Mouse (Mus musculus) forelimb bud, embryonic 11.5 days (tissue): ENCODE results near the gene Tspan9.
A peak's percentile ranks its signal among the peaks of the same experiment; 100 is the strongest.

Experiments used
- DNase-seq: peaks from one replicate; pipeline ENCODE4 v3.0.0-alpha.2; 2012; ENCODE audit warnings: low read depth, low spot score

Tspan9 gene

DNA sequence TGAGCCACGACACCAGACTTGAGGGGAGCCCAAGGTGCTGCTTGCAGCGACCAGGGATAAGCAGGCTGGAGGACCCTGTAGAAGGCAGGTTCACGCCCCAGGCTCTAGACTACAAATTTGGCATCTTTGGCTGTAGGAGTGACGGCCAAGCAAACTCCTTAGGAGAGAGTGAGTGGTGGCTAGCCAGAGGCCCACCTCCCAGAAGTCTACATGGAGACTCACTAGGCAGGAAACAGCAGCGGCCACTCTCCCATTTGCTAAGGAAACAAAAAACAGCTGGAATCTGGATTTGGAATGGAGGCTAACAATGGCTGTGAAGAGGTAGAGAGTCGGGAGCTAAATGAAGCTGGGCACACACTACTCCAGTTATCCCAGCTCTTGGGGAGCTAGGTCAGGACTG, 104.8 kb downstream of the Tspan9 start:
- DNase-seq = no peak

DNA sequence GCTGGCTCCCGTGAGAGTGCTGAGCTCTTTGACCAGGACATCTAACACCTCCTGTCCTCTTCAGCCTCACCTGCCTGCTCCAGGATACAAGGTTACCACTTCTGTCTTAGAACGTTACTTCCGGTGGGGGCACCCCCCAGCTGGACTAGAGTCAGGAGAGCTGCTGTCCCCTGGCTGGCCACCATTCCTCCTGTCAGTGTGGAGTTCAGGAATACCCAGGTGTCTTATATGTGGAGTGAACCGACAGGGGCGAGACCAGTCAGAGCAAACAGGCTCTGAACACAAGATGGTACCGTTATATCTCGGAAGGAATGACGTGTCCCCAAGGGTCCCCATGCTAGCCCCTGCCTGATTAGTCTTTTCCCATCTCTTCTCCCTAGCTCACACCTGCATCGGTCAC, 106.8 kb downstream of the Tspan9 start:
- DNase-seq = no peak

DNA sequence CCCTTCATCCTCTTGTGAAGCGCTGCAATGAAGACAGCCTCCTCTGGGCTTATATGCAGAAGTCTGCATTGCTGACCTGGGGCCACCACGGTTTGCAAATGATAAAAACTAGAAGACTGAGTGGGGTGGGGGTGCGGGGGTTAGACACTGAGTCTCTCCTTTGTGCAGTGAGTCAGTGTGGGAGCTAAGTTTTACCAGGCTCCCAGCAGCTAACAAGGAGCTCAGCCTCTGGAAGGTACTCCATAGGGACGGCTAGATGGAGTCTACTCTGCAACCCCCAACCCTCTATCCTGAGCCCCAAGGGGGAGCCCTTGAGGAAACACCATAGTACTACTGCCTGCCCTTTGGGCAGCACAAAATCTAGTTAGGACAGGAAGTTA, 107.5 kb downstream of the Tspan9 start:
- DNase-seq = no peak

DNA sequence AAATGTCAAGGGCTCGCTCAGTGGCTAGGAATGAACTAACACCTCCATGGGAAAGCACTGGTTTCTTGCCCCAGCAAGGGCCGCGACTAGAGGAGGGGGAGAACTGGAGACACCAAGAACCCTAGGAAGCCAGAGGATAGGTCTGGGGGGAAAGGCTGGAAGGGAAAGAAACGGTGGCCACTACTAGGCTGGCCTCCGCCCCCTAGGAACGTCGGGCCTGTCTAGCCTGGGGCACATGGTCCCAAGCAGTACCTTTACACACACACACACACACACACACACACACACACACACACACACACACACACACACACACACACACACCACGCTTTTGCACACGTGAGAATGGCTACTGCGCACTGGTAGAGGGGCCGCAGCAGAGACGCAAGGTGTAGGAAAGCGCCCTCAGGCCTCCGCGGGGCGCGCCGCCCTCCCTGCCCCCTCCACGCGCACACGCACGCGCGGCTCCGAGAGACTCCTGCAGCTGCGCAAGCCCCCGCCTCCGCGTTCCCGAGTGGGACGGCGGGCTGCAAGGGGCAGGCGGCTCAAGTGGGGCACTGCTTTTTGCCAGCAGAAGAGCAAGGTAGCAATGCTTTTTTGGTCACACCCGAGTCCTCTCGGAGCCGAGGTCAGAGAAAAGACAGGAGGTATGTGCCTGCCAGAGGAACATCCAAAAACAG, 108.0 kb downstream of the Tspan9 start:
- DNase-seq = no peak

DNA sequence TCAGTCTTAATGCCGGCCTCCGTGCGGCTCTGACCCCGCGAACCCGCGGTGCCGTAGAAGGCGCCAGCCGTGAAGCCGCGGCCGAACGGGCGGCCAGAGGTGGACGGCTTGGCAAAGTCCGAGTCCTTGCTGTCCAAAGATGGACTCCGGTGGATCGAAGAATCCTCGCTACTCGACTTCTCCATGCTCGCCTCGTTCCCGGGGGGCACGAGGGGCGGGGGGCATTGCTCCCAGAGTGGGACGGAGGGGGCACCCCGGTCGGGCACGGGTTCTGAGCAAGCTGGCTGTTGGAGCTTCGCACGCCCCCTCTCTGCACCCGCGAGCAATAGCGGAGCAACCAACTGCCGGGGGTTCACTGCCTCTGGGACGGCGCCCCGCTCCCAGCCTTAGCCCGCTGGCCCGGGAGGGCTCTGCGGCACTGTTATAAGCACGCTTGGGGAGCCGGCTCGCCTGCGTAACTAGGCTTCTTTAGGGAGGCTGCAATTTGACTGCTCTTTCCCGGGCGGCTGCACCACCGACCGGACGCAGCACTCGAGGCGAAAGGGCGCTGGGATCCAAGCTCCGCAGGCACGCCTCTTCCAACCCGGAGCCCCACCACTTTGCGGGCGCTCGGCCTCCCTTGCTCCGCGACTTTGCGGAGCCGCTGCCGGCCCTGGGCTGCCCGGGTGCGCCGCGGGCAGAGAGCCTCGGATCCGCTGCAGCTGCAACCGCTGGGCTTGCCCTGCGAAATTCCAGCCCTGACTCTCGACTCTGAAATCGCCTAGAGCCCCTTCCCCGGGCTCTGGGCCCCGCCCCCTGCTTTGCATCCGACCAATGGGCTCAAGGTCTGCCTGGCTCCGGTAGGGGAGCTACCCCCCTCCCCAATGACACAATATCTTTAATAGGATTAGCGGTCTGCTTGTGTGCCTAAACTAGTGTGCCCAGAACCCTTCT, 108.8 kb downstream of the Tspan9 start:
- peak; percentile 91 for DNase-seq

DNA sequence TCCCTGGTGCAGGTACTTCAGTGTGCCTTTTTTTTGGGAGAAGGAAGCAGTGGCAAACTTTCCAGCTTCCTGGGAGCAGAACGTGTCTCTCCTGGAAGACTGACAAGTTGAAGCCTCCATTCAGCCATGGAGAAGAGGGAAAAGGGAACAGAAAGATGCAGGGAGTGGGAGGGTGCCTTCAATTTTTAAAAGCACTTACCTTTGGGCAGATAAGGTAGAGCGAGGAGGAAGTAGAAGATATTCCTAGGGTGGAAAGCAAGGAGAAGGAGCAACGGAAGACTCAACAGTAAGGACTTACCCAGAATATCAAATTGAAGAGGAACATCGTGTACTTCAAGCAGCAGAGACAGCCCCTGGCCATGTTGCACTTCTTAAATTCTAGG, 109.5 kb downstream of the Tspan9 start:
- no peak for DNase-seq

DNA sequence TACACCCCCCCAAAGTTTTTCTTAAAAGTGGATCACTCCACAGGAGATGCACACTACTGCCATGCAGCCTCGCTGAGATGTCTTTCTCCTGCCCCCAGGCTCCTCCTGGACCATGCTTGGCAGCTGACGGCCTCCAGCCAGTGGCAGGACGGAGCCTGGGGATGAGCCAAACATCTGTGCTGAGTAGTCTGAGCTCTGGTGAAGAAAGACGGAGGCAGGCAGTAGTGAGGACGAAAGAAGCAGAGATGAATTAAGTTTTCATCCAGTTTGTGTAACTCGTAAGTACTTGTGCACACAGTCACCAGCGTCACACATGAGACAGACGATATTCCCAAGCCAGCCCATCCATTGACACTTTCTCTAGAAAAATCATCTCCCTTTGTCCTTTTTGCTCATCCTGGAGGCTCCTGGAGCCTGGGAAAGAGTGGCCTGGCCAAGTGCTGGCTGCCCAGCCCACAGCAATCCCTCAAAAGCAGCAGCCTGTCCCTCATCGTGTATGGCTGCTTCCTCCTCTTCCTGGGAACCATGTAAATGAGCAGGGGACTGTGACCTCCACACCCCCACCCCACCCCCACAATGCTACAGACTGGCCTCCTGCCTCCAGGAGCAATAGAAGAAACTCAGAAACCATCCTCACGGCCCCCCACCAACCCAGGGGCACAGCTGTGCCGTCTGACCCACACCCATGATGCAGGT, 110.1 kb downstream of the Tspan9 start:
- DNase-seq = no peak

DNA sequence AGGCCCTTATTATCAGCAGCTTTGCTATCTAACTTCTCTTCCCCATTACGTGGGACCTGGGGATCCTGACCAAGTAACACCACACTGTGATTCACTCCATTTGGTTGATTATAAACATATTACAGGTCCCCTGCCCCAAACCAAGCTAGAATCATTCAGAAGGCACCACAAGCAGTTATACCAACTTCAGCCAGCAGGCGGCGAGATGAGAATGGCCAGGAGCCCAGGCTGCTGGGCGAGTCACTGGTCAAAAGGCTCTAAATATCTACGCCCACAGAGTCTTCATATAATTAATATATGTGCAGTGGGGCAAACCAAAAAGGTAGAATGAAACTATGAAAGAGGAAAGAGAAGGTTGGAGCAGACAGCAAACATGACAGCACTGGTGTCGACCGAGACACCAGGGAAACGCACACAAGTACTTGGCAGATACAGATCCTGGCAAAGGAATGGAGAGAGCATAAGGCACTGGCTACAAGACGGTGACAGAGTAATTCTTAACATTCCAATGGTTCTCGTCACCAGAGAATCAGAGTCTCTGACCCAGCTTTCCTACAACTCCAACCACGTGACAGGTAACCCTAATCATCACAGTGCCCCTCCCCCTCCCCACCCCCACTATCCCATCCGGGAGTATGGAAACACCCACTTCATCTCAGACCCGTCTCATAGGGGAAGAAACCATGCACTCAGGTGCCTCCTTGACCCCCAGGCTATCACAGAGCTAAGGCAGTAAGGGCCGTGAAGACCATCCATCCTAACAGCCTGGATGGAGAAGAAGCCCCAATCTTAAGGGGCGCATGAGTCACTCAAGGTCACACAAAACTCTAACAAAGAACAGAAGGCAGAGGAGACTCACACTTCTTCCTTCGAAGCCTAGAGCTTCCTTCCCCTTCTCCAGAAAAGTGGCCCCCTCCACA, 110.9 kb downstream of the Tspan9 start:
- DNase-seq = peak; percentile 79

DNA sequence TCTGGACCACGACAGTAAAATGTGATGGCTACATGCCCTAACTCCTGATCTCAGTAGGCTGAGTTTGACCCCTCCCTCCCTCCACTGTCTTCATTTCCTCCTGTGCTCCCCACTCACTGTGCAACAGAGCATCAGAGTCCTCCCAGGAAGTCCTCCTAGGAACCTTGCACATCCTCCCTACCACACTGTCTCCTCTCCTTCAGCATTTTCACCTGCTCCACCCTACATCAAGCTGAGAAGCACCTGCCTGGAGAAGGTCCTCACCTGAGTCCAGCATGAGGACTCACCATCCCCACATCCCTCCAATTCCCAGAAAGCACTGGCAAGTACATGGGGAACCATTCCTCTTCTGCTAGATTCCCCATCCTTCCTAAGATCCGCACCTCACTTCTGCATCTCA, 111.8 kb downstream of the Tspan9 start:
- DNase-seq = no peak

DNA sequence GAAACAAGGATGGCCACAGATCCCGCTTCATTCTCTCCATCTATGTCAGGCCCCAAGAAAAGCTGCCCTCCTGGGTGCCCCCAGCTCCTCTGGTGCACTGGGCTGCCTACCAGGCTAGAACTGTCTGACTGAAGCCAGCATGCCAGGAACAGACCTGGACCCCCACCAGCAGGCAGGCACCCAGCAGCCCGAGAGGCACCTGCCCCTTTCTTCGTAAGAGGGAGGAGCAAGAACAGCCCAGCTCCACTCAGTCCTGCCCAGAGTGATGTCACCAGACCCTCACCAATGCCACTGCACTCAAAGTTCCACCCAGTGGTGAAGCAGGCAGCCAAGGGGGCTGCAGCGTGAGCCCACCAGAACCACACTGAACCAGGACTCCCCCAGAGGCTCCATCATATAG, 112.3 kb downstream of the Tspan9 start:
- no peak for DNase-seq

DNA sequence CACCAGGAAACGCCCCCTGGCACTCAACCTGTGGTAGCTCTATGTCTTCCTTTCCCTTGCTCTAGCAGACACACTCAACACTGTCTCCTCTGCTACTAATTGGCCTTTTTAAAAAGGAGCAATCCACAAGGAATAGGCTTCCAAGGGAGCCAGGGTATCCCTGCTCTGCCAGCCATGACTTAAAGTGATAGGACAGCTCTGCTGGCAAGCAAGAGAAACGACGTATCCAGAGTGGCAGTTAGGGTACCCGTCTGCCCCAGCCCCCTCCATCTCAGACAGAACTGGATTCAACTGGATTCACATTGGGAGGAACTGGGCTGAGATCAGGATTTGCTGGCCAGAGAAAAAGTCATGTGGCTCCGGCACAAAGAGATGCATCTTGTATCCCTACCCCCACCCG, 112.9 kb downstream of the Tspan9 start:
- no peak for DNase-seq

DNA sequence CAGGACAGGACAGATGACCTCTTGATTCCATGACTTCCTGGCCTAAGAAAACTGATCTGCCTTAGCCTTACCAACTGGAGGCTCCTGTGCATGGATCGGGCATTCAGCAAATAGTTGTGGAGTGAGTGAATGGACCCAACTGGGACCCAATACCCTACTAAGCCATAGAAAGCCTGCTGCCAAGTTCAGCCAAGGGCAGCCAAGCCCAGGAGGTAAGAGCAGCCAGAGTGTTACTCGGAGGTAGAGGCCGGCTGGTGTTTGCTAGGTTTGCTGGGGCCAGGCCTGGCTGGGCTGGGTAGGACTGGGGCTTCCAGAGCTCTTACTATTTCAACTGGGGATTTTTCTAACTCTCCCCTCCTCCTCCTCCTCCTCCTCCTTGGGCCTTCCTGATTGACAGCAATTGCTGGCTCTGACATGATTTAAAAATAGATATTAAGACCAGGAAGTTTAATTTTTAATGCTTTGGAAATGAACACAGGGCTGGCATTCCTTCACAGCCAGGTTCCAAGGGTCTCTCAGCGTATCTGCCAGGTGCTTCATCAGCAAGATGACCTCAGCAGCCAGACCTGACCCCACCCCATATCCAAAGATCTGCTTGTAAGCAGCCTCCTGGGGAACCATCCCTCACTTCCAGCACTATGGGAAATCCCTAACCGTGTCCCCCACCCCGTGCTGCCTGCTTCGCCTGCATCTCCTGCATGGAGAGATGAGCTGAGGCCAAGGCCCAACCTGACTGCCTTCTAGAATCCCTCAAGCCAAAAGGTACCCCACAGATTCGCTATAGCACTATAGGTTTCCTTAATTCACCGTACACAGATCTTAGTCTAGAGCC, 113.7 kb downstream of the Tspan9 start:
- DNase-seq = no peak

DNA sequence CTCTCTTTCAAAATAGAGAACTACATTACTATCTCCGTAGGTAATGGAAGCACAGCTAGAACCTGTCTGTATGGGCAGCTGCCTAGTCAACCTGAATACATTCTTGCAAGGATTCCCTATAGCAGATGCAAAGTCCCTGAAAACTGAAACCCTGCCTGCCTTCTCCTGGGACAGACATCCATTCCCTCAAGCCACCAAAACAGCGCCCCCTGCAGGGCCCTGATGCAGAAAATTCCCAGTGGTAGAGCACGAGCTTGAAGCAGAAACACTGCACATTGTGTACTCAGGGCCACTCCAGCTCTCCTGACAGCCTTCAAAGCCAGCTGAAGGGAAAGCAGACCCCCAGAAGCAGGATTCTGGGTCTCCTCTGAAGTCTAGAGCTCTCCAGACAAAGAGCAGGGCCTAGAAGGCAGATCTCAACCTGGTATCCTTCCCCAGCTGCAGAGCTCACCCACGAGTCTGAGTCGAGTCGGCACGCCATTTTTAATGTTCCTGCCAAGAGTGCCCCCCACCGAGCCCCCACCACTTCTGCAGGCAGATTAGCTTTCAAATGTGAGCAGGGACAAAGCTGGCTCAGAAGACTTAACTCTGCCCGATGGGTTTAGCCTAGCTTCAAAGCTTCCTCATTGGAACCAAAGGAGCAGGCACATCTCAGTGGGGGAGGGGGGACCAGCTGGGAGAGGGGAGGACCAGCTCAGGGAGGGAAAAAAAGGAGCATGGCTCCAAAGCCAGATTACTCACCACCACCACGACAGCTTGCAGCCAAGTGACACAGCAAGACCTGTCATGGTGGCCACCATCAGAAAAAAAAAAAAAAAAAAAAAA, 115.1 kb downstream of the Tspan9 start:
- DNase-seq = peak; percentile 64

DNA sequence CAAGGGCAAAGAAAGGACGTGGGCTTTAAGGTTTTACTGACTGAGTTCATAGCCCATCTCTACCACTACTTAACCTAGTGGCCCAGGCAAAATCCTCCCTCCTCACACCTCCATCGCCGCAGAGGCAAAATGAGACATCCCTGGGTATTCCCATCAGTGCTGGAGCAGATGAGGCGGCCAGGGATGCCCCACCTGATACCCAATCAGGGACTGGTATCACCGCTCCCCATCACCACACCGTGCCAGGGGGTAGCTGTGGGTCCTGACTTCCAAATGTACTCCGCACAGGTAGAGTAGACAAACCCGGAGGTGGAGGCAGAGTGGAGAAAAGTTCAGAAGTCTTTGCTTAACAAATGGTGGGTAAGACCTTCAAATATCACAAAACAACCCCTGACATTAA, 117.4 kb downstream of the Tspan9 start:
- no peak for DNase-seq

DNA sequence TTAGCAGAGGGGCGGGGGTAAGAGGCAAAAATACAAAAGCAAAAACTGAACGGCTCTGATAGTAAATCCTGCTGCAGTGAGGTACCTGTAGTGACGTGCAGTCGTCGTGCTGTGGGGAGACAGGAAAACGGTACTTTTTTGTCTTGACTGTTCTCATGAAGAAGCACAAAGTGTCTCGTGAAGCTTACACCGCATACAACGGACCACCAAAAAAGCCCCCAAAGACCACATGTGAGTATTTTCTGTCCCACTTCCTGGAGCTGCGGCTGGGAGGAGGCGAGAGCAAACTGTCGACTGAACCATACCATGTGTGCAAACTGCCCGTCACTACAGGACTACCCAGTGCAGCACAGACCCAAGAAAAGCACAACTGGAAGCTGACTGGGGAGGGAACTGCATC, 117.8 kb downstream of the Tspan9 start:
- no peak for DNase-seq

DNA sequence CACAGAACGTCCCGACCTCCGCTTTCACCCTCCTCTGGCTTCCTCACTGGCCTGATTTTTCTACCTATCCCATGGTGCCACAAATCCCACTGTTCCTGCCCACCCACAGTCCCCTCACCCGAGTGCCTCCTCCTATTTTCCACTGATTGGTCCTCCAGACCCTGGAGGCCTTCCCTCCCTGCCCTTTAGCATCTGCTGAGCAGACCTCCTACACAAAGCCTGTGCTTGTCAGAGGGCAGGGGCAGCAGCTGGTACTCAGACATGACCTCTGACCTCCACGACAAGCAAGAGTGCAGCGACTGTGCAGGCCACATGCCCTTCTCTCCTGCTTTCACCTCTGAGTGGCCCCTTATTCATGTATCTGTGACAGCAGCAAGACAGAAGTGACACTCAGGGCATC, 121.2 kb downstream of the Tspan9 start:
- peak; percentile 64 for DNase-seq

DNA sequence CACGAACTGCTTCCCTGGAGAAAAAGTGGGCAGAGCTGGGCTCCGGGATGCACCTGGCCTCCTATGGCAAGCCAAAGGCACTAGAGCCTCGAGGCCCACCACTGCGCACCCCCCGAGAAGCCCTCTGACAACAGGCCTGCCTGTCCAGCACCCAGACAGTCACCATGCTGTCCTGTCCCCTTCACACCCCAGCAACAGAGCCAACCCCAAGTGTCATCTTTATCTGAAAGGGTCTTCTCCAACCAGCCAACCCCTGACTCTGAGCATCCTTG, 121.5 kb downstream of the Tspan9 start:
- no peak for DNase-seq

DNA sequence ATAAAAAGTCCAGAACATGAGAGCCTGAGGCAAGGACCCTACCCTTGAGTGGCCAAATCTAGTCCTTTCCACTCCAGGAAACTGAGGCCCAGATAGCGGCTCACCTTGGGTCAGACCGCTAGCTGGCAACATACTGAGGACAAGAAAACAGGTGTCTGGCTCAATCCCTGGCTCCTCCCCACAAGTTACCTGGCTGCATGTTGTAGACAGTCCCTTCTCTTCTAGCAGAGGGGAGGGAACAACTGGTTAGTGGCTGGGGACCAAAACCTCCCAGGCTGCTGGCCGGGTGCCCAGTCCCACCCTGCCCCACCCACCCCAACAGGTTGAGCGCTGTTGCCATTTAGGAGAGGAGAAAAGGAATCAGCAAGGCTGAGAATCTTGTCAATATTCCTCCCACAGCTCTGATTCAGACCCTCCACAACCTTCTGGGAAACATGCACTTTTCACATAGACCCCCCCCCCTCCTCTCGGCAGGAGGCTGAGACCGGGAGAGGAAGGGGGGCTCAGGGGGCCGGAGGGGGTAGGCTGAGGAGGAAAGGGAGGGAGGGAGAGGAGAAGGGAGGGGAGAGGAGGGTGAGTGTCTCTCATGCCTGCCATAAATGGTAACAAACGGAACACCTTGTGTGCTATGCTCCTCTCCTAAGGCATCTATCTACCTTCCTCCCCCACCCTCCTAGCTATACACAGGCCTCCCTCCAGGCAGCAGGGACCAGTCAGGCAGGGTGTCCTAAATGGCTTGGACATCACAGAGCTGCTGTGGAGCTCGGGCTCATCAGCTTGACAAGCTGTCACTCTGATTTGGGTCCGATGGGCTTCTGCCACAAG, 122.1 kb downstream of the Tspan9 start:
- no peak for DNase-seq

DNA sequence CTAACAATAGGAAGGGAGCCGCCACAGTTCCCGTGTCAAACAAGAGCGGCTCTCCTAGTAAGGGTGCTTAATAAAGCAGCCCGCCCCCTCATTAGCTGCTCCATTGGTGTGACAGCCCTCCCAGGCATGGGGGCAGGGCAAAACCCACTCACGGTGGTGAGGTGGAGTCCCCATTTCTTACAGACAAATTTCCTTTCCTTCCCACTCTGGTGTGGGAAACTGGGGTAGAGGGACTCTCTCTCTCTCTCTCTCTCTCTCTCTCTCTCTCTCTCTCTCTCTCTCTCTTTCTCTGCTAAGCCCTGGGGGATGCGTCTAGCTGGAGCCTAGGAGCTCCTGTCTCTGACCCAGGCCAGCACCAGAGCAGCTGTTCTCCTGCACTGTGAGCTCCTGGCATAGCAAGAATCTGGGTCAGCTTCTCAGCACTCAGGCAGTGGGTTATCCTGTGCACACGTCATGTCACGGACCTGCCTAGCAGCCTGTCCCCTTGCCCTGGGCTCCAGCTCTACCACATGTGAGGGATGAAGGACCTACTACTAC, 122.8 kb downstream of the Tspan9 start:
- DNase-seq = no peak
